Mouse (Mus musculus): Measurements from ENCODE around the gene Nfib. TPM values are rescaled to one million over a fixed set of nuclear protein-coding genes. Genes with fewer than 3 reads are reported as not detected.
A peak's percentile ranks its signal among the peaks of the same experiment; 100 is the strongest.

The Nfib gene
- polyA plus RNA-seq, 1 experiment from 2014 or later: 13.3 TPM

DNA sequence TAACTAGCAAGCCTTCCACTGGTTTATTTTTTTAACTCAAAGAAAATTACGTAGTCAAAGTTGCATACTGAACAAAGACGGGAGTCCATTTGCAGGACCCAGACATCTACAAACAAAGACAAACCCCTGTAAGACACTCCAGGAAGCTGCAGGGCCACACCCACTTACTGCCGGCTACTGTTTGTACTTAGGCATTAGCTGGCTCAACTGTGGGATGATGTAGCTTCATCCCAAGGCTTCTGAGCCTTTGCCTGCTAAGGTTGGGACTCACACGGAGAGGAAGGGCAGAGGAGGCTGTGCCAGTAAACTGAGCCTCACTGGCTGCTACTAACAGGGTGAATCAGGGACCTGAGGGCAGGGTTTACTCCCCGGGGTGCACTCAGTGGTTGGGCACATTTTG lies 305.0 kb downstream of the Nfib start:
- Histone ChIP-seq H3K9me3 (replicated peaks; ENCODE audit: low read length) (no peaks in the 10 kb centered on the region), H3K4me2 (ENCODE audit: low read length) (0 out of 2 replicates have a peak overlapping the region, but pooled peaks have one; percentile 23), H3K9ac (ENCODE audit: low read depth, low read length) (no peak overlapping the region), H3K4me3 (replicated peaks; ENCODE audit: low read depth, low read length) (no peak overlapping the region), H3K36me3 (ENCODE audit: insufficient read depth, low read length) (no peaks in the 10 kb centered on the region), H3K27me3 (ENCODE audit: insufficient read depth, low read length) (no peaks in the 10 kb centered on the region), H3K4me1 (replicated peaks; ENCODE audit: insufficient read depth, low read length) (peaks cover 4% of the 10 kb centered on the region; the same call in 1 of the 2 replicates), H3K27ac (0 out of 2 replicates have a peak overlapping the region, but pooled peaks have one; percentile 11)
- TF ChIP-seq CTCF (IDR thresholded peaks at IDR 0.05; ENCODE audit: low read depth): no peak
- WGBS: 18% methylated on average over 5 of the region's 5 CpGs
- ATAC-seq (replicated peaks; ENCODE audit: low FRiP score, low read depth) (0 out of 2 replicates have a peak, but pooled peaks have one; percentile 46), DNase-seq (ENCODE audit: low spot score) (peak; percentile 60)

DNA sequence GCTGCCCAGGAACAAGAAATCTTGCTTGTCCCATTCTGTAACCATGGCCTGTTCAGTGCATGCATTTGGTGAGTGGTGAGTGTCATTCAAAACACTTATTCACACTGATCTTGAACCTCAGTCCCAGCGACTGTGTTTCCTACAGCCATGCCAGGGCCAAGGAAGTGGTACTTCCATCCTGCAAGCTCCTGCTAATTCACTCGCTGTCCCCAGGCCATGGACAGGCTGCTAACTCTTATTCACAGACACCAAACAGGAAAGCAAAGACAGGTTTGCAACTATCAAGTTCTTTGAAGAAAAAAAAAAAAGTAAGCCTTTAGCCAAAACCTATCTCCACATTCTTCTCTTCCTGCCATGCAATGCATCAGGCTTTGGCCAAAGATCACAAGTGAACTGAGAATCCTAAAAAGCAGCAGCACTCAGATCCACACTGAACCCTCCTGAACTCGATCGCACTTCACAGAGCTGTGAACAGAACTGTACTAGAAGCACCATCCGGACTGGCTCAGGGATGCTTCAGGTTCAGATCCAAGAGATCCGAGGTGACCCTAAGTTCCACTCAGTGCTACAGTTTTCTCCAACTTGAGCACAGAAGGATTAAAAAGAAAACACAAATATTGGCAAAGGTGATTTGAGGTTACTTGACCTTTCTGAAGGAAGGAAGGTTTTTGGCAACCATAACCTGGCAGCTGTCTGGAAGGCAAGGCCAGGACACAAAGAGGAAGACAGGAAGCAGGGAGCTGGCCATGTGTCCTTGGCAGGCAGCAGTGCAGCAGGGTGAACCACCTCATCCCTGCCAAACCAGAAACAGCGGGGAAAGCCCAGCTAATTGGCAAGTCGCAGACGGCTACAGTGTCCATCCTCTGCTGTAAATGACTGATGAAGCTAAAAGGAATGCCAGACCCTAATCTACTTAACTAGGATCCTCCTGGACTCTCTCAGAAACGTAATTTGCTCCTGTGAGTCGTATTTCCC lies 305.9 kb downstream of the Nfib start:
- Histone ChIP-seq H3K36me3 (ENCODE audit: insufficient read depth, low read length) (no peaks in the 10 kb centered on the region), H3K4me2 (ENCODE audit: low read length) (no peak overlapping the region), H3K4me3 (replicated peaks; ENCODE audit: low read depth, low read length) (no peak overlapping the region), H3K9me3 (replicated peaks; ENCODE audit: low read length) (no peaks in the 10 kb centered on the region), H3K27ac (peak overlapping the region; percentile 38), H3K9ac (ENCODE audit: low read depth, low read length) (no peak overlapping the region), H3K4me1 (replicated peaks; ENCODE audit: insufficient read depth, low read length) (peaks cover 4% of the 10 kb centered on the region; the same call in 1 of the 2 replicates), H3K27me3 (ENCODE audit: insufficient read depth, low read length) (no peaks in the 10 kb centered on the region)
- ATAC-seq (replicated peaks; ENCODE audit: low FRiP score, low read depth): 0 out of 2 replicates have a peak, but pooled peaks have one; percentile 59
- peak; percentile 43 for DNase-seq (ENCODE audit: low spot score)
- TF ChIP-seq CTCF (IDR thresholded peaks at IDR 0.05; ENCODE audit: low read depth): no peak
- WGBS: 46% methylated on average over 11 of the region's 11 CpGs

- no peak overlapping the region for H3K4me3 ChIP-seq (replicated peaks; ENCODE audit: low read depth, low read length)
- no peak for TF ChIP-seq CTCF (IDR thresholded peaks at IDR 0.05; ENCODE audit: low read depth)
- no peak overlapping the region for H3K4me2 ChIP-seq (ENCODE audit: low read length)
- 72% methylated on average over 2 of the region's 2 CpGs for WGBS
- H3K9me3 ChIP-seq (replicated peaks; ENCODE audit: low read length): no peaks in the 10 kb centered on the region
- no peaks in the 10 kb centered on the region for H3K36me3 ChIP-seq (ENCODE audit: insufficient read depth, low read length)
- no peaks in the 10 kb centered on the region for H3K27me3 ChIP-seq (ENCODE audit: insufficient read depth, low read length)
- H3K4me1 ChIP-seq (replicated peaks; ENCODE audit: insufficient read depth, low read length): peaks cover 4% of the 10 kb centered on the region; the same call in 1 of the 2 replicates
- ATAC-seq (replicated peaks; ENCODE audit: low FRiP score, low read depth): no peak
- H3K9ac ChIP-seq (ENCODE audit: low read depth, low read length): no peak overlapping the region
- no peak for DNase-seq (ENCODE audit: low spot score)
- H3K27ac ChIP-seq: no peak overlapping the region
These were observed 307.3 kb downstream of the Nfib start for GRCm38 (mm10) chr4:82398282-82398681.

DNA sequence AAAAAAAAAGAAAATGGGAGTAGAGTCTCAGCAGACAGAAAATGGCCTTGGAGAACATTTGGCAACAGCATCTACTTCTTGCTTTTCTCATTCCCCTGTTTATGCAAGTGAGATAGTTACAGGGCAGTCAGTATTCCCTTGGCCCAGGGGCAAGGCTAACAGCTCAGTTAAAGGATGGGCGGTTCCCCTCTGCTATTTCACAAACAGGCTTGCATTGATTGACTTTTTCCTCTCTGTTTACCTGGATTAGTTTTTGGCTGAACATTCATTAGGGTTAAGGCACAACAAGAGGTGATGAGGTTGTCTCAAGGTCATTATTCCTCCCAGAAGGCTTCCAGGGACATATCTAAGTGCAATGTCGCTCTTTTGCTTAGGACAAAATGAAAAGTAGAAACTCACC lies 308.7 kb downstream of the Nfib start:
- Histone ChIP-seq H3K9ac (ENCODE audit: low read depth, low read length) (no peak overlapping the region), H3K4me1 (replicated peaks; ENCODE audit: insufficient read depth, low read length) (peaks cover 4% of the 10 kb centered on the region; the same call in 1 of the 2 replicates), H3K27ac (no peak overlapping the region), H3K36me3 (ENCODE audit: insufficient read depth, low read length) (no peaks in the 10 kb centered on the region), H3K4me3 (replicated peaks; ENCODE audit: low read depth, low read length) (no peak overlapping the region), H3K9me3 (replicated peaks; ENCODE audit: low read length) (no peaks in the 10 kb centered on the region), H3K4me2 (ENCODE audit: low read length) (no peak overlapping the region), H3K27me3 (ENCODE audit: insufficient read depth, low read length) (no peaks in the 10 kb centered on the region)
- no peak for ATAC-seq (replicated peaks; ENCODE audit: low FRiP score, low read depth)
- WGBS: 90% methylated on average over 2 of the region's 2 CpGs
- TF ChIP-seq CTCF (IDR thresholded peaks at IDR 0.05; ENCODE audit: low read depth): no peak
- no peak for DNase-seq (ENCODE audit: low spot score)

DNA sequence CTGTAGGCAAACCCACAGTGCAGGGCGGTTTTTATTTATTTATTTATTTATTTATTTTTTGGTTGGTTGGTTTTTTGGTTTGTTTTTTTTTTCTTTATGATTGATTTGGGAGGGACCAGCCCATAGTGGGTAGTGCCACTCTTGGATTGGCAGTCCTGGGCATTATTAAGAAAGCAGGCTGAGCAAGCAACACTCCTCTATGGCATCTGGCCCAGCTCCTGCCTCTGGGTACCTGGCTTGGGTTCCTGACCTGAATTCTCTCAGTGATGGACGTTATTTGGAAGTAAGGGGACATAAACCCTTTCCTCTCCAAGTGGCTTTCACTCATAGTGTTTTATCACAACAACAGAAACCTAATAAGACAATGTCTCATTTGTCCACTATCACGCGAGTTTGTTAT lies 309.5 kb downstream of the Nfib start:
- no peak for DNase-seq (ENCODE audit: low spot score)
- Histone ChIP-seq H3K9ac (ENCODE audit: low read depth, low read length) (no peak overlapping the region), H3K9me3 (replicated peaks; ENCODE audit: low read length) (no peaks in the 10 kb centered on the region), H3K36me3 (ENCODE audit: insufficient read depth, low read length) (no peaks in the 10 kb centered on the region), H3K4me1 (replicated peaks; ENCODE audit: insufficient read depth, low read length) (peaks cover 4% of the 10 kb centered on the region; the same call in 1 of the 2 replicates), H3K27me3 (ENCODE audit: insufficient read depth, low read length) (no peaks in the 10 kb centered on the region), H3K27ac (no peak overlapping the region), H3K4me3 (replicated peaks; ENCODE audit: low read depth, low read length) (no peak overlapping the region), H3K4me2 (ENCODE audit: low read length) (no peak overlapping the region)
- 80% methylated on average over 4 of the region's 4 CpGs for WGBS
- no peak for ATAC-seq (replicated peaks; ENCODE audit: low FRiP score, low read depth)
- TF ChIP-seq CTCF (IDR thresholded peaks at IDR 0.05; ENCODE audit: low read depth): no peak

DNA sequence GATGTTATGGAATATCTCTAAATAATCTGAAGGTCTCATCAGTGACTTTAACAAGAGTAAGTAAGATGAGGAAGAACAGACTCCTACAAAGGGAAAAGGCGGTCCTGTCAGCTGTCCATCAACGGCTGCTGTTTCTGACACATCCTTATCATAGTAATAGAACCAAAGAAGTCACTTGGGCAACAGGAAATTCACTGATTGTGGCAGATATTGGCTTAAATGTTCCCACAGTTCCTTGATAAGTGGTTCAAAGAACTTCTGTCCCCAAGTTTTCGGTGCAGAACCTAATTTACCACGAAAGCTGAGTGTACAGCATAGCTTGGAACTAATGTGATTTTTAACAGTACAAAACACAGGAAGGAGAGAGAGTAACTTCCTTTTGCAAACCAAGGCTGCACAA lies 311.2 kb downstream of the Nfib start:
- Histone ChIP-seq H3K27ac (no peak overlapping the region), H3K9ac (ENCODE audit: low read depth, low read length) (no peak overlapping the region), H3K4me3 (replicated peaks; ENCODE audit: low read depth, low read length) (no peak overlapping the region), H3K36me3 (ENCODE audit: insufficient read depth, low read length) (no peaks in the 10 kb centered on the region), H3K4me1 (replicated peaks; ENCODE audit: insufficient read depth, low read length) (no peaks in the 10 kb centered on the region), H3K27me3 (ENCODE audit: insufficient read depth, low read length) (no peaks in the 10 kb centered on the region), H3K4me2 (ENCODE audit: low read length) (no peak overlapping the region), H3K9me3 (replicated peaks; ENCODE audit: low read length) (no peaks in the 10 kb centered on the region)
- TF ChIP-seq CTCF (IDR thresholded peaks at IDR 0.05; ENCODE audit: low read depth): no peak
- ATAC-seq (replicated peaks; ENCODE audit: low FRiP score, low read depth) (no peak), DNase-seq (ENCODE audit: low spot score) (no peak)
- WGBS: 82% methylated on average over 4 of the region's 4 CpGs

All from kidney, postnatal 0 days (tissue).